Mouse (Mus musculus): ENCODE data around the gene Pou6f2.

DNA sequence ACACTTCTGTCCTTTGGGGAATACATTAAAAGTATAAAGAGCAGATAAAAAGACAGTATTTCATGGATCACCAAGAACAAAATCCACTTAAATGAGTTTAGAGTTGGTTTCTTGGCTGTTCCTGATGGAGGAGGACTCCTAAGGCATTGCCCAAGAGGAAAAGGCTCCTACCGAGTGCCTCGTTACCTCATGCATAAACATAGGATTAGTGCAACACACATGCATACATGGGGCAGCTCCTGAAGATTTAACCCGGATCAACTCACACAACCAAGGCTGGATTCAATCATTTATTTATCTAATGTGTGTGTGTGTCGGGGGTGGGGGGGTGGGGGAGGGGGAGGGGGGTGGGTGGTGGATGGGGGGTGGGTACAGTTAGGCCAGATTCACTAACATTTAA lies 269.4 kb downstream of the Pou6f2 start:
- TF ChIP-seq POLR2A (IDR thresholded peaks at IDR 0.05; ENCODE audit: borderline replicate concordance, extremely low read depth, insufficient read depth, insufficient read length, poor library complexity, severe bottlenecking) (no peak), CTCF (IDR thresholded peaks at IDR 0.05; ENCODE audit: borderline replicate concordance, extremely low read depth, insufficient read depth, insufficient read length) (no peak)

Data from brain, embryonic 14.5 days (tissue).